Mouse (Mus musculus) cerebellum, adult 9-10 months (tissue): ENCODE measurements around the gene Cdh13.

Experiments
- DNase-seq: peaks from one replicate; pipeline ENCODE4 v3.0.0; 2022

Cdh13 gene

GRCm38 (mm10) chr8:118381641-118382040, 98.1 kb downstream of the Cdh13 start:
- no peak for DNase-seq

GRCm38 (mm10) chr8:118384314-118384713, 100.8 kb downstream of the Cdh13 start:
- DNase-seq = no peak

GRCm38 (mm10) chr8:118389456-118389855, 105.9 kb downstream of the Cdh13 start:
- DNase-seq = no peak

GRCm38 (mm10) chr8:118393909-118394650, 110.5 kb downstream of the Cdh13 start:
- DNase-seq = peak; percentile 42

GRCm38 (mm10) chr8:118395178-118395577, 111.6 kb downstream of the Cdh13 start:
- no peak for DNase-seq

- DNase-seq = no peak
Measured at GRCm38 (mm10) chr8:118404836-118405235, 121.3 kb downstream of the Cdh13 start.

- DNase-seq = no peak
Measured at GRCm38 (mm10) chr8:118407322-118407721, 123.8 kb downstream of the Cdh13 start.

GRCm38 (mm10) chr8:118409396-118409795, 125.9 kb downstream of the Cdh13 start:
- no peak for DNase-seq

GRCm38 (mm10) chr8:118410341-118410970, 126.9 kb downstream of the Cdh13 start:
- DNase-seq = no peak

GRCm38 (mm10) chr8:118415672-118416071, 132.1 kb downstream of the Cdh13 start:
- no peak for DNase-seq

GRCm38 (mm10) chr8:118416811-118417355, 133.3 kb downstream of the Cdh13 start:
- DNase-seq = no peak

- no peak for DNase-seq
Measured at GRCm38 (mm10) chr8:118422624-118423023, 139.1 kb downstream of the Cdh13 start.

- DNase-seq = no peak
Measured at GRCm38 (mm10) chr8:118428941-118429340, 145.4 kb downstream of the Cdh13 start.

- DNase-seq = no peak
Measured at GRCm38 (mm10) chr8:118431731-118432440, 148.4 kb downstream of the Cdh13 start.

- DNase-seq = no peak
Measured at GRCm38 (mm10) chr8:118433553-118434180, 150.1 kb downstream of the Cdh13 start.

- DNase-seq = no peak
Measured at GRCm38 (mm10) chr8:118436751-118437150, 153.2 kb downstream of the Cdh13 start.

- no peak for DNase-seq
Measured at GRCm38 (mm10) chr8:118437152-118437551, 153.6 kb downstream of the Cdh13 start.

- DNase-seq = no peak
Measured at GRCm38 (mm10) chr8:118437874-118438273, 154.3 kb downstream of the Cdh13 start.

GRCm38 (mm10) chr8:118439857-118440256, 156.3 kb downstream of the Cdh13 start:
- DNase-seq = no peak

GRCm38 (mm10) chr8:118443361-118443760, 159.8 kb downstream of the Cdh13 start:
- DNase-seq = peak; percentile 5

- no peak for DNase-seq
Measured at GRCm38 (mm10) chr8:118444651-118445207, 161.2 kb downstream of the Cdh13 start.

GRCm38 (mm10) chr8:118446516-118446915, 163.0 kb downstream of the Cdh13 start:
- DNase-seq = no peak

- no peak for DNase-seq
Measured at GRCm38 (mm10) chr8:118448011-118448410, 164.5 kb downstream of the Cdh13 start.
